Mouse (Mus musculus): ENCODE data around the gene Car11.

- TF ChIP-seq ZKSCAN1 (IDR thresholded peaks at IDR 0.05; ENCODE audit: low read depth, low read length), result no peak
- no peak for TF ChIP-seq TAL1 (IDR thresholded peaks at IDR 0.05; ENCODE audit: low read length)
- no peak for TF ChIP-seq KAT2A (conservative IDR thresholded peaks at IDR 0.05; ENCODE audit: low read depth, low read length)
- no peak for TF ChIP-seq JUND (IDR thresholded peaks at IDR 0.05; ENCODE audit: low read depth, low read length)
Measured at GRCm38 (mm10) chr7:45677627-45678295, 21.9 kb upstream of the Car11 start.

Data from MEL (cell line).